Mouse (Mus musculus) bone marrow, adult 2 months (tissue): ENCODE data around the gene Cenpm.
A peak's percentile ranks its signal among the peaks of the same experiment; 100 is the strongest.

Experiments
- CTCF ChIP-seq: fragments of 200-500 bp; IDR thresholded peaks from 2 replicates; pipeline ENCODE4 v1.5.1; 2011; ENCODE audit warnings: low read length, control low read depth; ENCODE audit not compliant: control insufficient read depth, insufficient read depth
- POLR2A ChIP-seq: fragments of 200-500 bp; IDR thresholded peaks from 2 replicates; pipeline ENCODE4 v1.6.1; 2011; ENCODE audit warnings: low read depth, mild to moderate bottlenecking, control low read depth, low read length, borderline replicate concordance; ENCODE audit not compliant: control insufficient read depth

DNA sequence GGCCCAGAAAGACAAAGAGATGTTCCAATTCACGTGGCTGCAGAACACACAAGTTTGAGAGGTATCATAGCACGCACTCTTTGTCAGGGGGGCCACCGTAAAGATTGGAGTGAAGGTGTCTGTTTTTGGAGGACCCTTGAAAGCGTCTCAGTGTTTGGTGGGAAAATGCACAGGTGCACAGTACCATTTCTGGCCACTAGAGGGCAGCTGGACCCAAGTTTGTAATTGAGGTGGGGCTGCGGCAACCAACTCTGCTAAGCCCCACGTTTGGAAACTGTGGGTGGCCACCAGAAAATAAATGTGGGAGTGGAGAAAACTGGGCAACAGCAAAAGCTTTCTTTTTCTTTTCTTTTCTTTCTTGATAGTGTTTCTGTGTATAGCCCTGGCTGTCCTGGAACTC is 21.8 kb upstream of the Cenpm start:
- peak; percentile 85 for TF ChIP-seq CTCF
- TF ChIP-seq POLR2A, result no peak
